Mouse (Mus musculus): ENCODE data around the gene Btbd35f6. TPM values are rescaled to one million over a fixed set of nuclear protein-coding genes. Genes with fewer than 3 reads are reported as not detected.

Btbd35f6 gene
- total RNA-seq (2023; ENCODE audit: inconsistent age), result not detected in 4 replicates

GRCm38 (mm10) chrX:33956440-33956839 is at the start of gene Btbd35f6:
TSS of gene Btbd35f6 (minus strand) at chrX:33956540.

GRCm38 (mm10) chrX:33986716-33987115 is 30.4 kb upstream of the Btbd35f6 start, which contains the start of gene Gm21870:
TSS of gene Gm21870 (minus strand) at chrX:33986816.

Other genes with a start within 250 kb of the Btbd35f6 start
- gene Gm21870, start 30.3 kb upstream of the Btbd35f6 start, total RNA-seq (2023; ENCODE audit: inconsistent age), result not detected in 4 replicates
- gene Btbd35f9, start 205.0 kb upstream of the Btbd35f6 start, total RNA-seq (2023; ENCODE audit: inconsistent age), result not detected in 4 replicates